Mouse (Mus musculus): Measurements from ENCODE around the gene Rgs6. TPM values are rescaled to one million over a fixed set of nuclear protein-coding genes. Genes with fewer than 3 reads are reported as not detected.
A peak's percentile ranks its signal among the peaks of the same experiment; 100 is the strongest.

Gene Rgs6
- polyA plus RNA-seq, 1 experiment: 0.40 TPM

DNA sequence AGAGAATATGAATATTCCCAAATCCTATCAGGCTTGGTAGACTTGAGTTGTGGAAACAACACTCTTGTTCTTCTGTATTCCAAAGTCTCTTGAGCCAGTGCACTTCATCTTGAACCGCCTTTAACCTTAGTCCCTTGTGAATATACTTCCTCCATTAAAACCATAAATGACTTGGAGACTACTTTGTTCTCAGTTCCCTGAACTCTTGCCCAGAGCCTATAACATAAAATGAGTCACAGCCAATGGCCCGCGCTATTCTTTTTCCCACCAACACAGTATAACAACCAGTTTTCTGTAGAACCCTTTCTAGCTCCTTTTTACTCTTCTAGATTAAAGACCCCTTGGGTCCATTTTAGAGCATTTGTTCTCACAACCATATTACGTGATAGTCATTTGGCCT, 412.9 kb downstream of the Rgs6 start:
- DNase-seq (ENCODE audit: low read depth, low spot score): peak; percentile 32
- WGBS: 33% methylated on average over 4 of the region's 4 CpGs

DNA sequence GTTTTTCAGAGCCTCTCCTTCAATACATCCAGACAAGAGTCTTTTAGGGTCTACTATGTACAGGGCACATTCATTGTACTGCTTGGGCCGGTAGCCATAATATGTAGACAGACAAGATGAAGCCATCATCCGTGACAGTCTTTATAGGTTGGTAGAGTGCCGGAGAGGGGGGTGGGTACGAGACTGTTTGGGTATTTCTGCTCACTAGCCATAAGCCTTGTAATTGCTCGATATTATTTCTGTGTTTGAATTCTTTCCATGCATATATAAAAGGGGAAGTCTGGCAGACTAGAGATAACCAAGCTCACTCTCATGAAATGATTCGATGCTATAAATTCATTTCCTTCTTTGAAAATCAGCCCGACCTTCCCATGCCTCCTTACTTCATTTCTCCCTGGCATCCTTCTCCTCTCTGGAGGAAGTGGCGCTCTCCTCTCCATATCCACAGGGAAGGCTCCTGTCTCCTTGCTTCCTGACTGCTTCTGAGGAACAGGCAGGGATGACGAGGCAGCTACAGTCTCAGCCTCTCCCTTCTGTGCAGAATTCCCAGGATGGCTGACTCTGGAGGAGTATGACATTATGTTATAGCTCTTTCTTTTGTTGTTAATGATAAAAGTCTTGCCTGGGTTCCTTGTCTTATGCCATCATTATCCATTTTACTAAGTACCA, 416.1 kb downstream of the Rgs6 start:
- 53% methylated on average over 9 of the region's 9 CpGs for WGBS
- DNase-seq (ENCODE audit: low read depth, low spot score): no peak

DNA sequence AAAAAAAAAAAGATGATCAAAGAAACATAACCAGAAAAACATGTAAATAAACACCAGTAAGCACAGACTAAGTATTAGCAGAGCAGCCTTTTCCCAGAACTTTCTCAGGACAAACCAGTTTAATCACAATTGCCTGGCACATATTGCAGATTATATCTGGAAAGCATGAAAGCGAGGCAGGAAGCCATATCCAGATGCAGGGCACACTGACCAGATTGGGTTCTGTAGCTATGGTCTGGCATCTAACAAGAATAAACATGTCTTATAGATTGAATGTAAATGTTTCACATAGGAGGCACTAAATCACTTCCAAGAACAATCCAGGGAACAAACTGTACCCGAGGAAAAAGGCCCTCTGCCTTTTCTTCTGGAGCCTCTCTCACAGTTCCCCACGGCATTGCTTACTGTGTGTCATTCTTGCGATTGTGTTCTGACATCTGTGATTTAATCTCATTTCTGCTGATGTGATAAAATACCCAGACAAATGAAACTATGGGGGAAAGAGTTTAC, 423.0 kb downstream of the Rgs6 start:
- 81% methylated on average over 4 of the region's 4 CpGs for WGBS
- no peak for DNase-seq (ENCODE audit: low read depth, low spot score)

DNA sequence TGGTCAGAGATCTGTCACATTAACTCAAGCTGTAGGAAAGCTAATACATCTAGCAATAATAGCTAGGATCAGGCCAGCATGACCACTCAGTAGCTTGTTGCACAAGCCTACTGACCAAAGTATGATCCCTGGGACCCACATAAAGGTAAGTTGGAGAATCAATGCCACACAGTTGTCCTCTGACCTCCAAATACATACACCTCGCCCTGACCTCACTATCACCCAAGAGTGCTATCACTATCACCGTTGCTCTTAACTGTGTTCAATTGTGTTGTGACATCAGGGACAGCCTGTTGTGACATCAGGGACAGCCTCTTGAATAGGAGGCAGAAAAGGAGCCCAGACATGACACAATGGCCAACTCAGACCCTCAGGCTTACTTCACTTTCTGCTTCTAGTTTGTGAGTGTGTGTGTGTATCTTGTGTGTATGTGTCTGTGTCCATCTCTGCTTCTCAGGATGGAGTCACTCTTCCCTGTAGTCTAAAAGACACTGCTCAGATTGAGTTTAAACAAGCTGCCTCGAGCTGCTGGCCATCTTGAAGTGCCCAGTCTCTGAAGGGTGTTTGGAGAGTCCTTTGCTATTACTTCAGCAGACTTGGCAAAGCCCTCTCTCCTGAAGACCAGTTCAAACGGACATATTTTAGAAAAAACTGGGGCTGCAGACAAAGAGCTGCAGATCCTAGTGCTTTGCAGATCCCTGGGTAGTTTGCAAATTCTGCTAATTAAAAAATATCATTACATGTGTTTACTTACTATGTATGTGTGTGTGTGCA, 426.0 kb downstream of the Rgs6 start:
- WGBS: 57% methylated on average over 4 of the region's 4 CpGs
- no peak for DNase-seq (ENCODE audit: low read depth, low spot score)

DNA sequence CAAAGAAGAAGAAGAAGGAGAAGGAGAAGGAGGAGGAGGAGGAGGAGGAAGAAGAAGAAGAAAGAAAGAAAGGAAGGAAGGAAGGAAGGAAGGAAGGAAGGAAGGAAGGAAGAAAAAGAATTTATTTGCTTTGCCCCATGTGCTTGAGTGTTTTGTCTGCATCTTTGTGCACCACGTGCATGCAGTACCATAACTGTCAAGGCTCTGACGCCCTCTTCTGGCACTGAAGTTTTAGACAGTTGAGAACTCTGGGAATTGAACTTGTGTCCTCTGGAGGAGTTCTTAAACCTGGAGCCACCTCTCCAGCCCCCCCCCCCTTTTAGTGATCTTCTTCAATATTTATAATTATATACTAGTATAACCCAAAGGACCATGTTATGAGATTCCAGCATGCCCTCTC, 426.8 kb downstream of the Rgs6 start:
- no peak for DNase-seq (ENCODE audit: low read depth, low spot score)
- WGBS: 31% methylated on average over 2 of the region's 2 CpGs

DNA sequence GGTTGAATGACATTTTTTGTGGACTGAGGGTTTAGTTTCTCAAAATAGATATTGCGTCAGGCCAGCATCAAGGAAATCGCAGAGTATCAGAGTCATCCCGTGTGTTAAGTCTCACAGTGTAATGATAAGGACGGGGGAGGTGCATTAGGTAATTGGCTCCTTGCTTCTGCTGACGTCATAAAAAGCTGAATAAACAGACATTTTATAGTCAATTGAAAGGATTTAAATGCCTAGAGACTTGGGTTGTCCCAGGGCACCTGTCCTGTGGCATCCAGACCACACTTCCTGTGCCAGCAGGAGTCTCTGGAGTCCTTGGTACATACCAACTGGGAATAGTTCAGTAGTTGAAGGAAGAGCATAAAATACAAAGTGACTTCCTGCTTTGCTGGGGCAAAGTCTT, 427.3 kb downstream of the Rgs6 start:
- peak; percentile 21 for DNase-seq (ENCODE audit: low read depth, low spot score)
- WGBS: 19% methylated on average over 5 of the region's 5 CpGs

DNA sequence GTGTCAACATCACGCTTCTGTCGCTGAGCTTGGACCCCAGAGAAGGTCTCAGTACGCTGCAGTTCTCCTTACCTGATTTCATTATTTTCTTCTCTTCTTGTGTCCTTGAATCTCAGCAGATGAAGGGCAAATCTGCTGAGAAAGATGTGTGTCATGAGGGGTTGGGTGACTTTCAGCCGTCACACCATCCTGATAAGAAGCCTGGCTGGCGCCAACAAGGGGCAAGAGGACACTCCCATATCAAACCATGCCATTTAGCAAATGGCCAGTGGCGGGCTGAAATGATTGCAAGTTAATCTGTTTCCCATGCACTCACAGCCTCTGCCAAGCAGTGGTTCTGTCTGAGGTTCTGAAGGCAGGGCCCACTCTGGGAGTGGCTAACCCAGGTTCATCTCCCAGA, 428.4 kb downstream of the Rgs6 start:
- 73% methylated on average over 6 of the region's 6 CpGs for WGBS
- DNase-seq (ENCODE audit: low read depth, low spot score): no peak

DNA sequence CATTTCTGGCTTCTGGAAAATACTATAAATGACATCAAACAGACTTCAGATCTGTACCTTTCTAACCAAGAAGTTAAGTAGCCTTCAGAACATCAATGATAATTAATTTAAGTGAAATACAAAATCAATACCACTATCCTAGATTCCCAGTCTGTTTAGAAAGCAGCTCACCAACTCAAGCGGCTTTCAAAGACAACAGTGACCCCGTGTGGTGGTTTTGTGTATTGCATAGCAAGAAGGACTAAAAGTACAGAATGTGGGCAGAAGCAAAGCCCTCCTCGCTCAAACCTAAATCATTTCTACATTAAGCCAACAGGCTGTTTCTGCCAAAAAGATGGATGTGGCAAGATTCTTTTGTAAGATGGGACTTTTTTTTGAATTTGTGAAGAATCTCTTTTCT, 429.9 kb downstream of the Rgs6 start:
- DNase-seq (ENCODE audit: low read depth, low spot score): peak; percentile 72
- WGBS: 5% methylated on average over 3 of the region's 3 CpGs

DNA sequence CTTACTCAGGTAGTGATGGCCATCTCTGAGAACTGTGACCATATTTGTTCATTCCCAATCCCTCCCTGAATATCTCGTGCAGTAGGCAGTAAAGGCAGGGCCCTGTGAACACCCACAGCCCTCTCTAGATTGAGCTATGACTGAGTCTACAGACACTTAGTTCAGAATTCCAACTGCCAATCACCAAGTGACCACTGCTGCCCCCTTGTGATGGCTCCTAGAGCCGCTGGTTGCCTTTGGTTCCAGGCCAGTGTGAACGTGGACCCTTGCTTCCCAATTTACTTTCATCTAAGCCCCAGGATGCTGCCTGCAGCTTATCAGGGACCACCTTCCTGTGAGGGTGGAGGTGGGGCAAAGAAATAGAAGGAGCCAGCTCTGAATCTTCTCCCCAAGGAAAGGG, 438.9 kb downstream of the Rgs6 start:
- 41% methylated on average over 3 of the region's 3 CpGs for WGBS
- DNase-seq (ENCODE audit: low read depth, low spot score): no peak

DNA sequence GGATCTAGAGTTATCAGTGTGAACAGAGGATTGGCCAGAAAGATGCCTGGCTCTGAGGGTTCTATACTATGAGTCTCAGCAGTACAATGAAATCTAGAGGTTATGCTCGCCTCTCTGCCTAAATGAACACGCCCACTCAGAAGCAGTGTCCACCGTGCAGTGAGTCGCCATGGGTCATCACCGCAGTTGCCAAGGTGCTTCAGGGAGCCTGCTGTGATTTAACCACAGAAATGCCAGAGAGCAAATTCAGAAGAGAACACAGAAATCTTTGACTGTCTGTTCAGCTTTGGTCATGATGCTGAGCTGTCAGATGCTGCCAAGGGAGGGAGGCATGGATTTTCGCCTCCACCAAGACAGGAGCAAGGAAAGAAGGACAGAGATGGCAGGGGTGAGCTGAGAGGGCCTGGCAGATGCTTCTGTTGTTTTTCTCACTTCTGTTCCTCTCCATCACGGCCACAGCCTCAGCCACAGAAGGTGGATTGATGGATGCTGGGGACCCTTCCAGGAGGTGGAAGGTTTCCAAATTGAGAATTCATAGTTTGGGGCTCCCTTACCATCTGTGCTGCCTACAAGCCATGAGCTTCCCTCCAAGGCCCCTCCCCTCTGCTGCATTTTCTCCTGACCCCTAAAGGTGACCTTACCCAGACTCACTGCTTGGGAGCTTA, 445.2 kb downstream of the Rgs6 start:
- WGBS: 51% methylated on average over 7 of the region's 7 CpGs
- DNase-seq (ENCODE audit: low read depth, low spot score): no peak

DNA sequence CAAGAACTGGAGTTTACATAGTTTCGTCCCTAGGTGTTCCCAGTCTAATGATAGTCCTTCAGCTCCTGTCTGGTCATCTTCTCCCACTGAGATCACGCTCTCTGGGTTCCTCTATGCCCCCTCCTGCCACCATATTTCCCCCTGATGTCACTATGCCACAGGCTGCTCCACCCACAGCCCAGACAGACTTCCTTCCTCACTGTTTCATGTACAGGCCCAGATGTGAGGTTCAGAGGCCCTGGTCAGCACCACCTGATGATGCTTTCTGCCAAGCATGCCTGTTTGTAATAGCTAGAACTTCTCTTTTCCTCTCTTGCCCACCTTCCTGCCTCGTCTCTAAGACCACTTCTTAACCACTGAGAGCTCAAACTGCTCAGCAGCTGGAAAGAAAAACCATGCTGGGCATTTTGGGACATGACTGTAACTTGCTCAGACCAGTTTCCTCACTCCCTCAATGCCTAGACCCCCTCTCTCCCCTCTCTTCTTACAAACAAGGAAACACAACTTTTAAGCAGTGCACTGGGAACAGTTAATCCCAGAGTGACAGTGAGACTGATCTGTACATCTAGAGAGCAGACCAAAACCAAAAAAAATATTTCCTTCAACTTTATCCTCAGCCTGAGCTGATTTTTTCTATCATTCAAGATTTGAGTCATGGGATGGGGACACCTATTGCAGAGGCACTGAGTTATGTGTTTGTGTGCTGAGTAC, 446.9 kb downstream of the Rgs6 start:
- WGBS: 59% methylated on average over 3 of the region's 3 CpGs
- DNase-seq (ENCODE audit: low read depth, low spot score): no peak

DNA sequence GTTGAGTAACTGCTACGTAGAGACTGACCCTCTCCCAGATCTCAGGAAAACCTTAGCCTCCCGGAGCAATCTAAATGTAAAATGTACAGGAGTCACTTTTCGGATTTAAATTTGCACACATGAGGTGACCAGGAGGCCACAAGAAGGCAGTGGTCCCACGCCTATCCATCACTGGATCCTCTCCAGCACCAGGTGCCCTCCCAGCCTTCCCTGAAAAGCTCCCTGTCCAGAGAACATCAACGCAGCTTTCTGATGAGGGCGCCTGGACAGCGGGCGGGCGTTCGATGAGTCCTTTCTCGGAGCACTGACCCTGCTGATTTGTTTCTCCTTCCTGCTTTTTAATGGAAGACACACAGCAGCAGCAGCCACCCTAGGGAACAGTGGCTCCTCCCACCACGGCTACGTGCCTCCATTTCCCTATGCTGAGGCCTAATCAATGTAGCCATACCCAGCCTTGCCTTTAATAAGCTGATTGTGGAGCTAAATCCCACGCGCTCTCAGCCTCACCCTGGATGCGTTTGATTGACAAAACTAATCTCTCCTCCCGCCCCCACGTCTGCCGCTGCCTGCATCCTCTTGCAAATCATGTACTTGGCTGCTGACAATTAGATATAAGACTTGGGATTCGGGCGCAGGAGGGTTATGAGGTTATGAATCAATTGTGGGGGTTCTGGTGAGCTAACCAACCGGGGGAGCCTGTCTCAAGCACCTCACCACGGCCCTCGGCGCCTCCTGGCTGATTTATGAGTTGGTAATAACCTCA, 449.9 kb downstream of the Rgs6 start:
- DNase-seq (ENCODE audit: low read depth, low spot score): no peak
- WGBS: 80% methylated on average over 25 of the region's 25 CpGs

DNA sequence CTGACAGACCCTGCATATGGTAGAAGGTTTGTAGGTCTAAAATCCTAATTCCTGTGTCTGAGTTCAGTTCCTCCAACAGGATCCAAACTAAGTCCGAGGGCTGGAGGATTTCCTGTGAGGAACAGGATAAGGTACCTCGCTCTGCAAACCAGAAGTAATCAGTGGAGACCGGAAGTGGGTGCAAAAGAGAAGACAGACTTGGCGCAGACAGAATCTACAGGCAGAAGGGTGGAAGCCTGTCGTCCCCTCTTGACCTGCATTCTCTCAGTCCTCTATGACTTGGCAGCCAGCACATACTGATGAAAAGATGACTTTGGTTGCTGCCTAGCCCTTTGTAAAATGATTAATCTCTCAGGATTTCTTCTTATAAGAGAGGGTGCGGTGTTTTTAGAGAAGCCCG, 450.7 kb downstream of the Rgs6 start:
- DNase-seq (ENCODE audit: low read depth, low spot score): no peak

DNA sequence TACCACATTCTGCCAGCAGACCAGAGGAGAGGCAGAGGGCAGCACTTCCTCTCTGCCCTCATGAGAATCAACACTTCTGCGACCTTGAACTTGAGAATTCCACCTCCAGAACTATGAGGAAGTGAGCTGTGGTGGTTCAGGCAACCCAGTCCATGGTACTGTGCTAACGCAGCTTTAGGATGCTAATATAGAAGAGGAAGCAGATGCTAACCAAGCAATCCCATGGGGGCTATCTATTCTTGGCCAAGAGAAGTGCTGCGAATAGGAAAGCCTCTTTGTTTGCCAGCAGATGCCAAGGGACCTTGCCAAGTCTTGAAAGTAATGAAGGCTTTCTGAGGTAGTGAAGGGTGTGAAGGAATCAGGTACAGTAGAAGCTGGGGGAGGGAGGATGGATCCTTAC, 451.8 kb downstream of the Rgs6 start:
- DNase-seq (ENCODE audit: low read depth, low spot score): no peak
- 42% methylated on average over 3 of the region's 3 CpGs for WGBS

More for the DNA sequence above, 450.7 kb downstream of the Rgs6 start:
- 66% methylated on average over 7 of the region's 7 CpGs for WGBS

DNA sequence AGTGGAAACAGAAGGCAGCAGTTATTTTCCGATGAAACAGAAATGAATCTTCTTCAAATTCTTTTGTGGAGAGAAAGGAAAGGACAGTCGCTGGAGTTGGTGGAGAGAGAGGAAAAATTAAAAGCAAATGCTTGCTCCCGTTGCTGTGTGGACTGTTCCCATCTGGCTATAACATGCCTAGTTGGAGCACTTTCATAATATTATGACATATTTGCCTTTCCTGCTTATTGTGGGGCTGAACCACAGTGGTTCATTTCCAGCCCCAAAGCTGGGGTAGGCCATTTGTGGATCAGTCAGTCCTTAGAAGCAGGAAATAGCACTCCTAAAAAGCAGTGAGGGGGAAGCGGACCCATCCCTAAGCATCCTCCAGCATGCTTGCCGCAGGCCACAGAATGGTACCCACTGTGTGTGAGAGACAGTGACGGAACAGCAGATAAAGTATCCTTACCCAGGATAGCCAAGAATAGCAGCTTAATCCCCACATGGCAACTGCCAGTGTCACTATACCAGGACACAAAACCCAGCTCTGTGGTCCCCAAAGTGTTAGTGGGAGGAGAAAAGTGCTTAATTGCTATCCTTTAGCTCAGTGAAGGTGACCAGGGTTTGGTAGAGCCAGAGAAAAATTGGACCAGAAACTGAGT, 456.0 kb downstream of the Rgs6 start:
- WGBS: 76% methylated on average over 6 of the region's 6 CpGs
- no peak for DNase-seq (ENCODE audit: low read depth, low spot score)

DNA sequence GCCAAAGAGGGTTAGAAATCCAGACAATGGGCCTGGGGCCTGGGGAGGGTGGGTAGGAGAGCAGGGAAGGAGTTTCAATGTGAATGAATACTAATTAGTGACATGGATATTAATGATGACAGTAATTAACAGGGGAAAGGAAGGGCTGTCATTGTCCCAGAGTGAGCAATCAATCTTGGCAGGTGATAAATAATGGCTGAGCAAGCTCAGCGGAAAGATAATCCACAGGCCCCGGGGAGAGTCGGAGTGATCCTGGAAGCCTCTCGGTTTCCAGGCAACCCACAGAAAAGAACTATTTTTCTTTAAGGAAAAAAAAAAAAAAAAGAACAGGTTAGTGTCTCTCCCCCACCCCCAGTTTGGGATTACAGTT, 456.5 kb downstream of the Rgs6 start:
- DNase-seq (ENCODE audit: low read depth, low spot score): no peak
- 42% methylated on average over 4 of the region's 4 CpGs for WGBS

DNA sequence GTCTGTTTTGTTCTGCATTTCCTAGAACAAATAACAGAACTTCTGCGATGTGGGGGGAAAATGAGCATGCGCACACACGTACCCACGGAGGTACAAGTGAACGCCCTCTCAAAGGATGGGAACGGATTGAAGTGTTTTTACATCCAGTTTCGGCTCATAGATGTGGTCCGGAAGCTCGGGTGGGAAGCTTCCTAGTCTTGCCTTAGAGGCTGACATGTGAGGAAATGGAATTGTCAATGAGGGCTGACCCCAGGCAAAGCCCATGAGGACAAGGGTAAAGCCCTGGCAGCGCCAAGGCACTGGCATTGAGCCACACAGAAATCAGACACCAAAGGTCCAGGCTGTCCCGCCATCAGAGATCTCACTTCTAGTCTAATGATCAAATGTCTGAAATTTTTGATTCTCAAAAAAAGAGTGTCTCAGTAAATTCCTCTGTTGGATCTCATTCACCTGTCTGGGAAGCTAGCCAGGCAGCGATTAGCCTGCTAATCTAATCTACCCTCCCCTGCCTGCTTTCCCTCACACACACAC, 457.0 kb downstream of the Rgs6 start:
- 72% methylated on average over 12 of the region's 12 CpGs for WGBS
- no peak for DNase-seq (ENCODE audit: low read depth, low spot score)

DNA sequence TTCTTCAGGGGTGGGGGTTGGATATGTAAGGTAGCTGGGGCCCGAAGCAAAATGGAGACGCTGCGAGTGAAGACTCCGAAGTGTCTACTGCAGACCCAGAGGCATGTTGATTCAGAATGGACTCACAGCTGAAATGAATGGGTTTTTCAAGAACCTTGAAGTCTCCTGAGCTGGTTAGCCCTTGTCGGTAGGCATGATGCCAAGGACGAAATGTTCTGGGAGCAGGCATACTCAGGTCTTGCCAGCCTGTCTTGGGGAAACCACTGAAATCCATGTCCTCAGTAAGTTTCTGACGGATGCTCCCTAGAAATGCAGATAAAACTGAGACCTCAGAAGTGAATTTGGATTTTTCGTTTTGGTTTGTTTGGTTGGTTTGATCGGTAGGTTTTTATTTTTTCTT, 458.6 kb downstream of the Rgs6 start:
- 94% methylated on average over 9 of the region's 9 CpGs for WGBS
- DNase-seq (ENCODE audit: low read depth, low spot score): no peak

DNA sequence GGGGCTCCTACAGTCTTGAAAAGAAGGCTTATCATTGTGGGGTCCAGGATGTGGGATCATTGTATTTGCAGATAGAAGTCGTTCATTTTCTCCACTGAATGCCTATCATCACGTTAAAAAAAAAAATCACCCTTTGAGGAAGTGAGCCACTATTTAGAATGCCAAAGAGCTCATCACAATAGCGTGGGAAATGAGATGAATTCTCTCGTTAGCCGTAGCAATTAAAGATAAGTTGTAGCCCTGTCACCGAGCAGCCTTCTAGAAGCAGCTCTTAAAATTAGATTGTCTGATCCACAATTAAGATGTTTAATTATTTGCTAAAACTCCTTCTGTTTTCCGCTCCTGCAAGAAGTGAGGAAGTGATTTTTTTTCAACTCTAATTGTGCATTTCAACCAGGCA, 459.6 kb downstream of the Rgs6 start:
- DNase-seq (ENCODE audit: low read depth, low spot score): no peak
- 70% methylated on average over 7 of the region's 7 CpGs for WGBS
